Mouse (Mus musculus): Measurements from ENCODE around the gene Dnlz. TPM values are rescaled to one million over a fixed set of nuclear protein-coding genes. Genes with fewer than 3 reads are reported as not detected.

The Dnlz gene
- total and polyA plus RNA-seq, 3 experiments, result 21.8 to 27.7 TPM; not detected in 1

DNA sequence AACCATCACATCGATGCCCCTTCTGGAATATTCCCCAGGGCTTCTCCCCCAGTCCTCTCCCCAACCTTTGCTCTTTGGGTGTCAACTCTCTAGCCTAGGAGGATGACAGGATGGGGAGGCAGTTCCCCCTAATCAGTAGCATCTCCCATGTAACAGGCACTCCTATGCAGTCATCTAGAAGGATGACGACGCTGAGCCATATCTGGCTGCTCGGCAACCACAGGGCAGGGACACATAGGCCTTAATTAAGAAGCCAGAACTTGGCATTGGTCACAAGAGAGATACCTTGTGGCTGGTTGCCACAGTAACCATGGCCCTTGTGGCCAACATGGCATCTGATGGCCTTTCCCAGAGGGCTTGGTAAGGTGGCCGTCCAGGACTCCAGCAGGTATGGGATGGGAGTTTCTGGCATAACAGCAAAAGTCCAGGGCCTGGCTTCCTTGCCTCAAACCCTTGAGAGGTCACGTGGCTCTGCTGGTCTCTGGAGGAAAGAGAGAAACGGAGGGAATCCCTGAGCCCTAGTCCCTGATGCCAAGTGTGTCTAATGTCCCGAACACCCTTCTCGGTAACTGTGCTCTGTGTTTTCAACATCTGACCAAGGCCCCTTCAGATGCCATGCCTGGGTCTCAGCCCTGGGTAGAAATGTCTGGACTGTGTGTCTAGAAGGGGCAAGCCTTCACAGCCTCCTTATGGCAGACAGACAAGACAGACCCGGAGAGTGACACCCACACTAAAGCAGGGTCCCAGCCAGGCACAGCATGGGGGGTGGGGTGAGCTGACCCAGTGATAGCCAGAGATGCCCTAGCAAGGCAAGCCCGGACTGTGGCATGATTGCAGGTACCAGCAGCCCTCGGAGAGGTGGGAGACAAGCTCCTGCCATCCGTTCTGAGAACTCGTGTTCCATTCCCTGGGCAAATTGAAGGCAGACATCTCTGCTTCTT, 31.4 kb downstream of the Dnlz start:
- TF ChIP-seq POLR2A (IDR thresholded peaks at IDR 0.05; ENCODE audit: control insufficient read depth in 1 of 2, insufficient read depth in 1 of 2, low read depth in 1 of 2, low read length in 2 of 2, poor library complexity in 1 of 2) (no peak), ZMIZ1 (IDR thresholded peaks at IDR 0.05; ENCODE audit: low read depth, low read length) (no peak), UBTF (IDR thresholded peaks at IDR 0.05; ENCODE audit: borderline replicate concordance, insufficient read depth, low read depth, low read length) (no peak), CTCF (IDR thresholded peaks at IDR 0.05 in 2 of 3, conservative IDR thresholded peaks at IDR 0.05 in 1 of 3; ENCODE audit: control insufficient read depth in 1 of 3, insufficient read depth in 1 of 3, low read depth in 2 of 3, low read length in 3 of 3, poor library complexity in 1 of 3, severe bottlenecking in 1 of 3) (no peak), ETS1 (IDR thresholded peaks at IDR 0.05; ENCODE audit: low read depth, low read length) (no peak), MAX (IDR thresholded peaks at IDR 0.05; ENCODE audit: low read length) (no peak), BHLHE40 (IDR thresholded peaks at IDR 0.05; ENCODE audit: borderline replicate concordance, low read depth, low read length) (no peak), USF1 (IDR thresholded peaks at IDR 0.05; ENCODE audit: low read depth, low read length) (no peak), GATA1 (IDR thresholded peaks at IDR 0.05; ENCODE audit: low read depth, low read length) (no peak), KAT2A (conservative IDR thresholded peaks at IDR 0.05; ENCODE audit: low read depth, low read length) (no peak), CHD2 (IDR thresholded peaks at IDR 0.05; ENCODE audit: low read length) (no peak), MXI1 (IDR thresholded peaks at IDR 0.05; ENCODE audit: low read depth, low read length) (no peak), SMC3 (IDR thresholded peaks at IDR 0.05; ENCODE audit: low read depth, low read length) (no peak), TBP (IDR thresholded peaks at IDR 0.05; ENCODE audit: low read depth, low read length) (no peak), MYB (IDR thresholded peaks at IDR 0.05; ENCODE audit: low read depth, low read length) (no peak), E2F4 (IDR thresholded peaks at IDR 0.05; ENCODE audit: borderline replicate concordance, low read depth, low read length) (no peak)
- Histone ChIP-seq H3K27me3 (ENCODE audit: control insufficient read depth in 1 of 2, insufficient read depth in 2 of 2, low read length in 2 of 2) (no peaks in the 10 kb centered on the region; a peak in 1 of 4 replicates), H3K4me3 (ENCODE audit: control insufficient read depth in 1 of 2, insufficient read depth in 1 of 2, low read depth in 2 of 2, low read length in 2 of 2) (no peak overlapping the region), H3K36me3 (ENCODE audit: control insufficient read depth in 1 of 2, insufficient read depth in 2 of 2, low read length in 2 of 2) (no peaks in the 10 kb centered on the region), H3K79me2 (ENCODE audit: control insufficient read depth, insufficient read depth, low read length, poor library complexity) (no peaks in the 10 kb centered on the region), H3K27ac (ENCODE audit: control insufficient read depth, low read depth, low read length) (no peak overlapping the region), H3K4me1 (ENCODE audit: control insufficient read depth in 1 of 2, insufficient read depth in 2 of 2, low read length in 2 of 2) (no peaks in the 10 kb centered on the region; a peak in 1 of 4 replicates), H3K9me3 (replicated peaks; ENCODE audit: insufficient read depth, low read length) (no peaks in the 10 kb centered on the region), H3K9ac (ENCODE audit: control insufficient read depth, low read depth, low read length, poor library complexity, severe bottlenecking) (no peak overlapping the region)
- no peak for DNase-seq (ENCODE audit: low read depth, low spot score)

GRCm38 (mm10) chr2:26319519-26320244, 32.2 kb downstream of the Dnlz start:
- Histone ChIP-seq H3K4me3 (ENCODE audit: control insufficient read depth in 1 of 2, insufficient read depth in 1 of 2, low read depth in 2 of 2, low read length in 2 of 2) (no peak overlapping the region), H3K9me3 (replicated peaks; ENCODE audit: insufficient read depth, low read length) (no peaks in the 10 kb centered on the region), H3K79me2 (ENCODE audit: control insufficient read depth, insufficient read depth, low read length, poor library complexity) (no peaks in the 10 kb centered on the region), H3K27ac (ENCODE audit: control insufficient read depth, low read depth, low read length) (no peak overlapping the region), H3K9ac (ENCODE audit: control insufficient read depth, low read depth, low read length, poor library complexity, severe bottlenecking) (no peak overlapping the region), H3K36me3 (ENCODE audit: control insufficient read depth in 1 of 2, insufficient read depth in 2 of 2, low read length in 2 of 2) (no peaks in the 10 kb centered on the region), H3K4me1 (ENCODE audit: control insufficient read depth in 1 of 2, insufficient read depth in 2 of 2, low read length in 2 of 2) (no peaks in the 10 kb centered on the region; a peak in 1 of 4 replicates), H3K27me3 (ENCODE audit: control insufficient read depth in 1 of 2, insufficient read depth in 2 of 2, low read length in 2 of 2) (peaks cover 0 to 2% of the 10 kb centered on the region in 2 experiments; a peak in 2 of 4 replicates)
- no peak for TF ChIP-seq TCF12 (IDR thresholded peaks at IDR 0.05; ENCODE audit: low read depth, low read length)
- DNase-seq (ENCODE audit: low read depth, low spot score), result no peak
